Mouse (Mus musculus) adrenal gland, postnatal 4 days (tissue): ENCODE results near the gene Hspb11. TPM values are rescaled to one million over a fixed set of nuclear protein-coding genes. Genes with fewer than 3 reads are reported as not detected.

Experiments used
- DNase-seq, 2 experiments: peaks; one replicate each; pipeline ENCODE4 v3.0.0; 2021 to 2022; ENCODE audit warnings: low spot score in 2 of 2, mixed read lengths in 2 of 2
- total RNA-seq, 2 experiments: library from RNA; stranded (reverse); gene quantifications; 2 replicates each; pipeline ENCODE4 v1.2.3; 2021

The Hspb11 gene
- total RNA-seq, 2 experiments from 2014 or later: 22.9 to 26.3 TPM

GRCm38 (mm10) chr4:107248061-107248460, 5.3 kb upstream of the Hspb11 start:
- no peak for DNase-seq

GRCm38 (mm10) chr4:107249471-107249870, 3.9 kb upstream of the Hspb11 start:
- DNase-seq: no peak

GRCm38 (mm10) chr4:107250494-107250893, 2.9 kb upstream of the Hspb11 start:
- DNase-seq: no peak

GRCm38 (mm10) chr4:107252522-107252921, 871 bp upstream of the Hspb11 start:
- no peak for DNase-seq

GRCm38 (mm10) chr4:107254414-107254813, 1.0 kb downstream of the Hspb11 start:
- DNase-seq: no peak

- no peak for DNase-seq
These were observed 6.6 kb downstream of the Hspb11 start for GRCm38 (mm10) chr4:107260001-107260400.

- no peak for DNase-seq
These were observed 20.3 kb downstream of the Hspb11 start for GRCm38 (mm10) chr4:107273683-107274082.

- no peak for DNase-seq
These were observed 21.1 kb downstream of the Hspb11 start for GRCm38 (mm10) chr4:107274511-107274910.

- DNase-seq: no peak
These were observed 24.9 kb downstream of the Hspb11 start for GRCm38 (mm10) chr4:107278188-107278707.

GRCm38 (mm10) chr4:107280843-107281475, 27.6 kb downstream of the Hspb11 start:
- no peak for DNase-seq

- DNase-seq: no peak
These were observed 32.2 kb downstream of the Hspb11 start for GRCm38 (mm10) chr4:107285446-107286200.

GRCm38 (mm10) chr4:107286386-107286785, 33.0 kb downstream of the Hspb11 start:
- no peak for DNase-seq

- no peak for DNase-seq
These were observed 34.1 kb downstream of the Hspb11 start for GRCm38 (mm10) chr4:107287517-107287916.

- no peak for DNase-seq
These were observed 38.3 kb downstream of the Hspb11 start for GRCm38 (mm10) chr4:107291611-107292272.

- no peak for DNase-seq
These were observed 38.9 kb downstream of the Hspb11 start for GRCm38 (mm10) chr4:107292273-107292662.

- DNase-seq: no peak
These were observed 44.7 kb downstream of the Hspb11 start for GRCm38 (mm10) chr4:107298071-107298606.

GRCm38 (mm10) chr4:107299779-107300340, 46.5 kb downstream of the Hspb11 start:
- no peak for DNase-seq

- no peak for DNase-seq
These were observed 47.0 kb downstream of the Hspb11 start for GRCm38 (mm10) chr4:107300371-107300770.

- no peak for DNase-seq
These were observed 47.6 kb downstream of the Hspb11 start for GRCm38 (mm10) chr4:107300902-107301555.

GRCm38 (mm10) chr4:107302221-107302620, 48.8 kb downstream of the Hspb11 start:
- no peak for DNase-seq

- no peak for DNase-seq
These were observed 49.4 kb downstream of the Hspb11 start for GRCm38 (mm10) chr4:107302832-107303231.
